Mouse (Mus musculus) lung, postnatal 14 days (tissue): Measurements from ENCODE around the gene Gmds.

Experiments
- DNase-seq: peaks from one replicate; pipeline ENCODE4 v3.0.0; 2021

Gene Gmds

GRCm38 (mm10) chr13:31808116-31808803, 530.3 kb downstream of the Gmds start:
- DNase-seq, result peak; percentile 41

GRCm38 (mm10) chr13:31807736-31808115, 530.8 kb downstream of the Gmds start:
- no peak for DNase-seq

GRCm38 (mm10) chr13:31806890-31807735, 531.4 kb downstream of the Gmds start:
- DNase-seq, result no peak

GRCm38 (mm10) chr13:31806428-31806832, 532.1 kb downstream of the Gmds start, which contains the start of gene Foxc1:
Foxc1 (plus strand) TSS chr13:31806633.
- peak; percentile 79 for DNase-seq

- no peak for DNase-seq
Observed at GRCm38 (mm10) chr13:31805831-31806427, 532.6 kb downstream of the Gmds start.

GRCm38 (mm10) chr13:31804571-31804970, 534.0 kb downstream of the Gmds start:
- no peak for DNase-seq

GRCm38 (mm10) chr13:31803166-31804093, 535.1 kb downstream of the Gmds start:
- DNase-seq, result no peak

GRCm38 (mm10) chr13:31802447-31802846, 536.1 kb downstream of the Gmds start:
- no peak for DNase-seq

- DNase-seq, result no peak
Observed at GRCm38 (mm10) chr13:31801703-31802305, 536.7 kb downstream of the Gmds start.

GRCm38 (mm10) chr13:31800581-31801576, 537.7 kb downstream of the Gmds start:
- DNase-seq, result peak; percentile 92

- no peak for DNase-seq
Observed at GRCm38 (mm10) chr13:31798075-31798474, 540.5 kb downstream of the Gmds start.

- no peak for DNase-seq
Observed at GRCm38 (mm10) chr13:31797346-31797745, 541.2 kb downstream of the Gmds start.

- DNase-seq, result no peak
Observed at GRCm38 (mm10) chr13:31793163-31793562, 545.4 kb downstream of the Gmds start.

- peak; percentile 57 for DNase-seq
Observed at GRCm38 (mm10) chr13:31792480-31793132, 545.9 kb downstream of the Gmds start.

- DNase-seq, result no peak
Observed at GRCm38 (mm10) chr13:31784757-31785156, 553.8 kb downstream of the Gmds start.

- DNase-seq, result no peak
Observed at GRCm38 (mm10) chr13:31782063-31782462, 556.5 kb downstream of the Gmds start.

GRCm38 (mm10) chr13:31780299-31780698, 558.2 kb downstream of the Gmds start:
- DNase-seq, result no peak

GRCm38 (mm10) chr13:31779281-31779981, 559.1 kb downstream of the Gmds start:
- no peak for DNase-seq

- DNase-seq, result no peak
Observed at GRCm38 (mm10) chr13:31775762-31776161, 562.8 kb downstream of the Gmds start.

- no peak for DNase-seq
Observed at GRCm38 (mm10) chr13:31772882-31773281, 565.7 kb downstream of the Gmds start.
